In genomic region chr3:107790227-107790626, GRCm38 (mm10) we compare ENCODE assay signal across 20 mouse cellular contexts. TPM values are rescaled to one million over a fixed set of nuclear protein-coding genes. Genes with fewer than 3 reads are reported as not detected.
DNase-seq lines count a peak whose midpoint lies in the region; ATAC-seq and TF ChIP-seq lines count a peak whose summit lies in the region.
"Had no signal": no experiment of that assay in that cellular context is flagged by ENCODE, and none has a peak within 500 bp of the region (broad histone marks: within the 10 kb centered on the region; RNA-seq: fewer than 3 reads in every experiment).

No protein-coding gene starts in this region.

- no peaks in the 10 kb centered on the region for H3K36me3 ChIP-seq in midbrain, embryonic 10.5 days
- H3K36me3 ChIP-seq in midbrain, embryonic 16.5 days (ENCODE audit: control insufficient read depth, insufficient read depth, low read length) = no peaks in the 10 kb centered on the region
- no peaks in the 10 kb centered on the region for H3K36me3 ChIP-seq in liver, embryonic 16.5 days (ENCODE audit: control insufficient read depth, insufficient read depth)
- H3K36me3 ChIP-seq: embryonic facial prominence, embryonic 10.5 days; forebrain, embryonic 15.5 days; G1E; heart, embryonic 13.5 days had no signal

- no peak overlapping the region for H3K4me2 ChIP-seq in midbrain, embryonic 16.5 days (ENCODE audit: low read length)
- no peak overlapping the region for H3K4me2 ChIP-seq in liver, embryonic 16.5 days (ENCODE audit: low read depth, low read length)
- H3K4me2 ChIP-seq: forebrain, embryonic 15.5 days; heart, embryonic 13.5 days had no signal

- ATAC-seq in midbrain, embryonic 16.5 days = no peak
- ATAC-seq in liver, embryonic 16.5 days (ENCODE audit: low read depth) = peak; percentile 69
- ATAC-seq: CD4-positive, CD25-positive, alpha-beta regulatory T cell, adult 4 months; forebrain, embryonic 15.5 days had no signal

- H3K9me3 ChIP-seq in midbrain, embryonic 10.5 days (replicated peaks) = no peaks in the 10 kb centered on the region
- no peaks in the 10 kb centered on the region for H3K9me3 ChIP-seq in midbrain, embryonic 16.5 days (replicated peaks; ENCODE audit: control insufficient read depth, low read length, poor library complexity, severe bottlenecking)
- no peaks in the 10 kb centered on the region for H3K9me3 ChIP-seq in liver, embryonic 16.5 days (replicated peaks; ENCODE audit: control insufficient read depth, low read length)
- H3K9me3 ChIP-seq: embryonic facial prominence, embryonic 10.5 days; forebrain, embryonic 15.5 days; G1E; heart, embryonic 13.5 days had no signal

- H3K9ac ChIP-seq in midbrain, embryonic 16.5 days (ENCODE audit: low read depth, low read length) = no peak overlapping the region
- no peak overlapping the region for H3K9ac ChIP-seq in liver, embryonic 16.5 days (ENCODE audit: low read depth, low read length)
- H3K9ac ChIP-seq: forebrain, embryonic 15.5 days; heart, embryonic 13.5 days had no signal

- H3K27ac ChIP-seq in layer of hippocampus, adult 2 months = peak overlapping the region; percentile 71; the same call in 1 of the 2 replicates
- peak overlapping the region; percentile 81; the same call in 1 of the 2 replicates for H3K27ac ChIP-seq in midbrain, embryonic 10.5 days (replicated peaks)
- H3K27ac ChIP-seq in midbrain, embryonic 16.5 days (ENCODE audit: low read length) = no peak overlapping the region
- no peak overlapping the region for H3K27ac ChIP-seq in liver, embryonic 16.5 days (ENCODE audit: low read length)
- H3K27ac ChIP-seq: forebrain, embryonic 15.5 days; heart, embryonic 13.5 days had no signal

- no peaks in the 10 kb centered on the region; the same call in 1 of the 2 replicates for H3K27me3 ChIP-seq in midbrain, embryonic 10.5 days (ENCODE audit: low read depth, poor library complexity, severe bottlenecking)
- no peaks in the 10 kb centered on the region for H3K27me3 ChIP-seq in midbrain, embryonic 16.5 days (ENCODE audit: control insufficient read depth, insufficient read depth, low read depth, low read length)
- no peaks in the 10 kb centered on the region for H3K27me3 ChIP-seq in liver, embryonic 16.5 days (ENCODE audit: control insufficient read depth, insufficient read depth, low read depth, low read length)
- H3K27me3 ChIP-seq: forebrain, embryonic 15.5 days; heart, embryonic 13.5 days had no signal

- H3K4me1 ChIP-seq in midbrain, embryonic 10.5 days = peaks cover 65% of the 10 kb centered on the region
- H3K4me1 ChIP-seq in midbrain, embryonic 16.5 days (ENCODE audit: control insufficient read depth, insufficient read depth, low read length) = peaks cover 21% of the 10 kb centered on the region
- peaks cover 14% of the 10 kb centered on the region for H3K4me1 ChIP-seq in liver, embryonic 16.5 days (ENCODE audit: control insufficient read depth, low read depth, low read length)

- no peak for DNase-seq in layer of hippocampus, adult 2 months (ENCODE audit: low spot score in 2 of 2)
- no peak for DNase-seq in layer of hippocampus, postnatal 25 days (ENCODE audit: extremely low spot score in 1 of 2, low spot score in 1 of 2)
- no peak for DNase-seq in midbrain, embryonic 10.5 days (ENCODE audit: low spot score)
- no peak for DNase-seq in spleen, adult 18-20 months
- DNase-seq in thymus, postnatal 0 days (ENCODE audit: low spot score) = no peak
- DNase-seq: adrenal gland, adult 8-10 months; adrenal gland, postnatal 36 days; B cell, adult 2 months; cerebellum, adult 2 months; cerebellum, postnatal 10 days; gastrocnemius, postnatal 36 days; heart, adult 11 months; heart, postnatal 36 days had no signal

- TF ChIP-seq CTCF in layer of hippocampus, adult 2 months (conservative IDR thresholded peaks at IDR 0.05) = no peak

- H3K4me3 ChIP-seq in layer of hippocampus, adult 2 months = no peak overlapping the region
- H3K4me3 ChIP-seq in midbrain, embryonic 10.5 days = no peak overlapping the region
- no peak overlapping the region for H3K4me3 ChIP-seq in midbrain, embryonic 16.5 days (ENCODE audit: low read depth, low read length)
- no peak overlapping the region for H3K4me3 ChIP-seq in liver, embryonic 16.5 days (ENCODE audit: low read depth, low read length)
- H3K4me3 ChIP-seq: embryonic facial prominence, embryonic 10.5 days; forebrain, embryonic 15.5 days; heart, embryonic 13.5 days had no signal

- 90% methylated on average over 3 of the region's 3 CpGs for WGBS in midbrain, embryonic 10.5 days
- WGBS in midbrain, embryonic 16.5 days = 89% methylated on average over 3 of the region's 3 CpGs
- 51% methylated on average over 3 of the region's 3 CpGs for WGBS in liver, embryonic 16.5 days (ENCODE audit: insufficient replicate concordance)

RNA-seq across cellular contexts. Expression of gene Csf1, which starts 30.0 kb away (rescaled TPM):
- 10 to 100 TPM; 20.4 to 20.5 TPM for total RNA-seq in layer of hippocampus, adult 2 months (2021)
- total RNA-seq in layer of hippocampus, postnatal 25 days (2021) = 10 to 100 TPM; 17.1 to 18.6 TPM
- 6.5 and 7.7 TPM in 2 replicates for polyA plus RNA-seq in midbrain, embryonic 10.5 days (2016; fragmentation: Nextera tagmentation; extraction: Ambion mirVana)
- polyA plus RNA-seq in midbrain, embryonic 16.5 days (2015; fragmentation: Nextera tagmentation; extraction: Ambion mirVana) = 6.0 and 6.3 TPM in 2 replicates
- 6.0 and 7.9 TPM in 2 replicates for polyA plus RNA-seq in liver, embryonic 16.5 days (2015; fragmentation: Nextera tagmentation; extraction: Ambion mirVana)
- polyA plus RNA-seq in thymus, postnatal 0 days (2015; fragmentation: Nextera tagmentation; extraction: Ambion mirVana) = 6.0 and 6.5 TPM in 2 replicates

Comparison
In these comparisons a context has a peak if more than half of its experiments do, and no peak if none do; other contexts are left out.
1. H3K27ac ChIP-seq: peak in layer of hippocampus, adult 2 months (single experiment) and midbrain, embryonic 10.5 days (single experiment); none in midbrain, embryonic 16.5 days (single experiment) and liver, embryonic 16.5 days (single experiment).